Mouse (Mus musculus): ENCODE measurements around the gene Zswim3. TPM values are rescaled to one million over a fixed set of nuclear protein-coding genes. Genes with fewer than 3 reads are reported as not detected.

The Zswim3 gene
- polyA plus RNA-seq, 1 experiment from 2014 or later = 5.3 TPM

- WGBS = 84% methylated on average over 10 of the region's 10 CpGs
- peaks cover 4% of the 10 kb centered on the region; the same call in 1 of the 2 replicates for H3K36me3 ChIP-seq (ENCODE audit: insufficient read depth, low read length)
- no peak for TF ChIP-seq CTCF (IDR thresholded peaks at IDR 0.05)
- TF ChIP-seq EP300 (IDR thresholded peaks at IDR 0.05) = no peak
- no peak overlapping the region for H3K4me3 ChIP-seq (ENCODE audit: low read depth, low read length)
- H3K9me3 ChIP-seq (ENCODE audit: low read length) = no peaks in the 10 kb centered on the region
- H3K27ac ChIP-seq (ENCODE audit: low read length) = no peak overlapping the region
- H3K4me1 ChIP-seq (ENCODE audit: insufficient read depth, low read depth, low read length) = peaks cover 12% of the 10 kb centered on the region
- H3K27me3 ChIP-seq (replicated peaks; ENCODE audit: insufficient read depth, low read length) = no peaks in the 10 kb centered on the region
- H3K4me2 ChIP-seq (replicated peaks; ENCODE audit: low read depth, low read length) = no peak overlapping the region
- DNase-seq (ENCODE audit: low spot score) (no peak), ATAC-seq (no peak)
- no peak overlapping the region for H3K9ac ChIP-seq (replicated peaks; ENCODE audit: low read depth)
Observed at GRCm38 (mm10) chr2:164831029-164831428, 26.1 kb downstream of the Zswim3 start.

- Histone ChIP-seq H3K4me3 (ENCODE audit: low read depth, low read length) (peak overlapping the region; percentile 55), H3K27ac (ENCODE audit: low read length) (no peak overlapping the region), H3K4me2 (replicated peaks; ENCODE audit: low read depth, low read length) (peak overlapping the region; percentile 83), H3K9ac (replicated peaks; ENCODE audit: low read depth) (peak overlapping the region; percentile 51; the same call in 1 of the 2 replicates), H3K36me3 (ENCODE audit: insufficient read depth, low read length) (no peaks in the 10 kb centered on the region; the same call in 1 of the 2 replicates), H3K27me3 (replicated peaks; ENCODE audit: insufficient read depth, low read length) (no peaks in the 10 kb centered on the region), H3K4me1 (ENCODE audit: insufficient read depth, low read depth, low read length) (peaks cover 12% of the 10 kb centered on the region), H3K9me3 (ENCODE audit: low read length) (no peaks in the 10 kb centered on the region)
- TF ChIP-seq EP300 (IDR thresholded peaks at IDR 0.05) (no peak), CTCF (IDR thresholded peaks at IDR 0.05) (no peak)
- DNase-seq (ENCODE audit: low spot score) = no peak
- 62% methylated on average over 16 of the region's 16 CpGs for WGBS
- no peak for ATAC-seq
Observed at GRCm38 (mm10) chr2:164832032-164832747, 27.3 kb downstream of the Zswim3 start.

GRCm38 (mm10) chr2:164832748-164833301 is 27.9 kb downstream of the Zswim3 start, which contains the start of gene Ctsa:
TSS of gene Ctsa (plus strand) at chr2:164832873.
- peak; percentile 76 for ATAC-seq
- peaks cover under 1% of the 10 kb centered on the region; the same call in 1 of the 2 replicates for H3K36me3 ChIP-seq (ENCODE audit: insufficient read depth, low read length)
- peaks cover 12% of the 10 kb centered on the region for H3K4me1 ChIP-seq (ENCODE audit: insufficient read depth, low read depth, low read length)
- peak within 1 kb of the TSS; percentile 51 for H3K9ac ChIP-seq (replicated peaks; ENCODE audit: low read depth)
- H3K4me2 ChIP-seq (replicated peaks; ENCODE audit: low read depth, low read length) = peak within 1 kb of the TSS; percentile 83
- H3K4me3 ChIP-seq (ENCODE audit: low read depth, low read length) = peak within 1 kb of the TSS; percentile 55
- under 1% methylated on average over 35 of the region's 35 CpGs for WGBS
- H3K27ac ChIP-seq (ENCODE audit: low read length) = peak within 1 kb of the TSS; percentile 89
- DNase-seq (ENCODE audit: low spot score) = peak; percentile 82
- no peaks in the 10 kb centered on the region for H3K27me3 ChIP-seq (replicated peaks; ENCODE audit: insufficient read depth, low read length)
- TF ChIP-seq EP300 (IDR thresholded peaks at IDR 0.05) (no peak), CTCF (IDR thresholded peaks at IDR 0.05) (peak; percentile 83)
- no peaks in the 10 kb centered on the region for H3K9me3 ChIP-seq (ENCODE audit: low read length)

GRCm38 (mm10) chr2:164833314-164833959 is 28.5 kb downstream of the Zswim3 start, which contains the start of gene Neurl2:
TSS of gene Neurl2 (minus strand) at chr2:164833456.
- DNase-seq (ENCODE audit: low spot score) (peak; percentile 94), ATAC-seq (peak; percentile 79)
- TF ChIP-seq CTCF (IDR thresholded peaks at IDR 0.05) (peak; percentile 53), EP300 (IDR thresholded peaks at IDR 0.05) (peak; percentile 60)
- Histone ChIP-seq H3K4me1 (ENCODE audit: insufficient read depth, low read depth, low read length) (peaks cover 12% of the 10 kb centered on the region), H3K27me3 (replicated peaks; ENCODE audit: insufficient read depth, low read length) (no peaks in the 10 kb centered on the region), H3K4me3 (ENCODE audit: low read depth, low read length) (peak within 1 kb of the TSS; percentile 55), H3K9me3 (ENCODE audit: low read length) (no peaks in the 10 kb centered on the region), H3K9ac (replicated peaks; ENCODE audit: low read depth) (peak within 1 kb of the TSS; percentile 51), H3K4me2 (replicated peaks; ENCODE audit: low read depth, low read length) (peak within 1 kb of the TSS; percentile 83), H3K27ac (ENCODE audit: low read length) (peak within 1 kb of the TSS; percentile 89), H3K36me3 (ENCODE audit: insufficient read depth, low read length) (peaks cover 6% of the 10 kb centered on the region; the same call in 1 of the 2 replicates)
- WGBS = under 1% methylated on average over 31 of the region's 31 CpGs

- Histone ChIP-seq H3K4me3 (ENCODE audit: low read depth, low read length) (peak overlapping the region; percentile 55), H3K36me3 (ENCODE audit: insufficient read depth, low read length) (peaks cover 15% of the 10 kb centered on the region), H3K27me3 (replicated peaks; ENCODE audit: insufficient read depth, low read length) (no peaks in the 10 kb centered on the region), H3K27ac (ENCODE audit: low read length) (no peak overlapping the region), H3K4me1 (ENCODE audit: insufficient read depth, low read depth, low read length) (peaks cover 12% of the 10 kb centered on the region), H3K9ac (replicated peaks; ENCODE audit: low read depth) (0 out of 2 replicates have a peak overlapping the region, but pooled peaks have one; percentile 51), H3K9me3 (ENCODE audit: low read length) (no peaks in the 10 kb centered on the region), H3K4me2 (replicated peaks; ENCODE audit: low read depth, low read length) (peak overlapping the region; percentile 83)
- no peak for DNase-seq (ENCODE audit: low spot score)
- WGBS = 41% methylated on average over 8 of the region's 8 CpGs
- no peak for TF ChIP-seq EP300 (IDR thresholded peaks at IDR 0.05)
- TF ChIP-seq CTCF (IDR thresholded peaks at IDR 0.05) = no peak; the same call in 1 of the 2 replicates
- ATAC-seq = 0 out of 2 replicates have a peak, but pooled peaks have one; percentile 8
Observed at GRCm38 (mm10) chr2:164834531-164834930, 29.6 kb downstream of the Zswim3 start.

- H3K4me3 ChIP-seq (ENCODE audit: low read depth, low read length) = no peak overlapping the region
- no peak overlapping the region; the same call in 1 of the 2 replicates for H3K4me2 ChIP-seq (replicated peaks; ENCODE audit: low read depth, low read length)
- no peaks in the 10 kb centered on the region for H3K9me3 ChIP-seq (ENCODE audit: low read length)
- H3K4me1 ChIP-seq (ENCODE audit: insufficient read depth, low read depth, low read length) = peaks cover 12% of the 10 kb centered on the region
- no peak overlapping the region for H3K27ac ChIP-seq (ENCODE audit: low read length)
- ATAC-seq (no peak), DNase-seq (ENCODE audit: low spot score) (no peak)
- 95% methylated on average over 4 of the region's 4 CpGs for WGBS
- no peaks in the 10 kb centered on the region for H3K27me3 ChIP-seq (replicated peaks; ENCODE audit: insufficient read depth, low read length)
- no peak overlapping the region for H3K9ac ChIP-seq (replicated peaks; ENCODE audit: low read depth)
- TF ChIP-seq EP300 (IDR thresholded peaks at IDR 0.05) (no peak), CTCF (IDR thresholded peaks at IDR 0.05) (no peak)
- H3K36me3 ChIP-seq (ENCODE audit: insufficient read depth, low read length) = peaks cover 20% of the 10 kb centered on the region
Observed at GRCm38 (mm10) chr2:164835164-164835563, 30.3 kb downstream of the Zswim3 start.
